Mouse (Mus musculus): ENCODE measurements around the gene 1700012B07Rik. TPM values are rescaled to one million over a fixed set of nuclear protein-coding genes. Genes with fewer than 3 reads are reported as not detected.

The 1700012B07Rik gene
- polyA plus RNA-seq, 1 experiment, result not detected

- peak; percentile 97 for TF ChIP-seq CTCF (IDR thresholded peaks at IDR 0.05; ENCODE audit: extremely low read depth, insufficient read length, insufficient replicate concordance, low read depth, low read length)
- no peak for TF ChIP-seq POLR2A (IDR thresholded peaks at IDR 0.05; ENCODE audit: low read depth, low read length)
- Histone ChIP-seq H3K4me1 (ENCODE audit: control insufficient read depth, insufficient read depth, insufficient read length, low read length) (no peaks in the 10 kb centered on the region), H3K4me3 (ENCODE audit: low read depth, low read length) (peak overlapping the region; percentile 29; the same call in 1 of the 2 replicates), H3K27me3 (ENCODE audit: control insufficient read depth, insufficient read depth, low read length) (no peaks in the 10 kb centered on the region), H3K27ac (ENCODE audit: insufficient read depth, low read depth, low read length) (peak overlapping the region; percentile 24), H3K36me3 (ENCODE audit: control insufficient read depth, insufficient read depth, low read length) (no peaks in the 10 kb centered on the region)
- 8% methylated on average over 10 of the region's 10 CpGs for WGBS
Observed at GRCm38 (mm10) chr11:109860508-109860907, 32.7 kb upstream of the 1700012B07Rik start.

GRCm38 (mm10) chr11:109859939-109860469 lies 32.2 kb upstream of the 1700012B07Rik start:
- H3K4me1 ChIP-seq (ENCODE audit: control insufficient read depth, insufficient read depth, insufficient read length, low read length), result no peaks in the 10 kb centered on the region
- TF ChIP-seq CTCF (IDR thresholded peaks at IDR 0.05; ENCODE audit: extremely low read depth, insufficient read length, insufficient replicate concordance, low read depth, low read length) (no peak), POLR2A (IDR thresholded peaks at IDR 0.05; ENCODE audit: low read depth, low read length) (no peak)

DNA sequence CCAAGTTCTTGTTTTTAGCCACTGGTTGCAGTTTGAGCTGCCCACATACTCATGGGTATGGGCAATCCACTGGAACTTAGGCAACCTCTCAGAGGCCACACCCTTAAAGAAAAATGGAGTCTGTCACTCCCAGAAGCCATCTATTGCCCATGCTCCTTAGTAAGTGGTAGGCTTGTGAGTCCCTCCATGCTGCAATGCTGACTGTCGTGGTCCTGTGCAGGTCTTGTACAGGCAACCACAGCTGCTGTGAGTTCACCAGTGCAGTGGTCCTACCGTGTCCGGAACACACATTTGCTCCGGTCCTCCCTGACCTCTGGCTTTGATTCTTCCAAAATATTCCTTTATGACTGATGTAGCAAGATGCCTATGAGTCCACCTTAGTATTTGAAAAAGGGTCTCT lies 31.6 kb upstream of the 1700012B07Rik start:
- H3K27ac ChIP-seq (ENCODE audit: insufficient read depth, low read depth, low read length), result peak overlapping the region; percentile 24; the same call in 1 of the 2 replicates
- H3K36me3 ChIP-seq (ENCODE audit: control insufficient read depth, insufficient read depth, low read length), result no peaks in the 10 kb centered on the region
- H3K4me1 ChIP-seq (ENCODE audit: control insufficient read depth, insufficient read depth, insufficient read length, low read length), result no peaks in the 10 kb centered on the region
- H3K4me3 ChIP-seq (ENCODE audit: low read depth, low read length), result no peak overlapping the region
- WGBS, result 90% methylated on average over 4 of the region's 4 CpGs
- no peak for TF ChIP-seq POLR2A (IDR thresholded peaks at IDR 0.05; ENCODE audit: low read depth, low read length)
- no peak for TF ChIP-seq CTCF (IDR thresholded peaks at IDR 0.05; ENCODE audit: extremely low read depth, insufficient read length, insufficient replicate concordance, low read depth, low read length)
- no peaks in the 10 kb centered on the region for H3K27me3 ChIP-seq (ENCODE audit: control insufficient read depth, insufficient read depth, low read length)

More at GRCm38 (mm10) chr11:109859939-109860469, 32.2 kb upstream of the 1700012B07Rik start:
- peak overlapping the region; percentile 24 for H3K27ac ChIP-seq (ENCODE audit: insufficient read depth, low read depth, low read length)
- no peaks in the 10 kb centered on the region for H3K36me3 ChIP-seq (ENCODE audit: control insufficient read depth, insufficient read depth, low read length)
- 61% methylated on average over 14 of the region's 14 CpGs for WGBS
- no peaks in the 10 kb centered on the region for H3K27me3 ChIP-seq (ENCODE audit: control insufficient read depth, insufficient read depth, low read length)
- H3K4me3 ChIP-seq (ENCODE audit: low read depth, low read length), result peak overlapping the region; percentile 29; the same call in 1 of the 2 replicates

GRCm38 (mm10) chr11:109857086-109857485 lies 29.2 kb upstream of the 1700012B07Rik start:
- WGBS, result 46% methylated on average over 10 of the region's 10 CpGs
- H3K36me3 ChIP-seq (ENCODE audit: control insufficient read depth, insufficient read depth, low read length), result no peaks in the 10 kb centered on the region
- H3K27ac ChIP-seq (ENCODE audit: insufficient read depth, low read depth, low read length), result no peak overlapping the region
- H3K4me1 ChIP-seq (ENCODE audit: control insufficient read depth, insufficient read depth, insufficient read length, low read length), result no peaks in the 10 kb centered on the region
- no peak for TF ChIP-seq CTCF (IDR thresholded peaks at IDR 0.05; ENCODE audit: extremely low read depth, insufficient read length, insufficient replicate concordance, low read depth, low read length)
- no peak for TF ChIP-seq POLR2A (IDR thresholded peaks at IDR 0.05; ENCODE audit: low read depth, low read length)
- no peaks in the 10 kb centered on the region for H3K27me3 ChIP-seq (ENCODE audit: control insufficient read depth, insufficient read depth, low read length)
- no peak overlapping the region for H3K4me3 ChIP-seq (ENCODE audit: low read depth, low read length)

DNA sequence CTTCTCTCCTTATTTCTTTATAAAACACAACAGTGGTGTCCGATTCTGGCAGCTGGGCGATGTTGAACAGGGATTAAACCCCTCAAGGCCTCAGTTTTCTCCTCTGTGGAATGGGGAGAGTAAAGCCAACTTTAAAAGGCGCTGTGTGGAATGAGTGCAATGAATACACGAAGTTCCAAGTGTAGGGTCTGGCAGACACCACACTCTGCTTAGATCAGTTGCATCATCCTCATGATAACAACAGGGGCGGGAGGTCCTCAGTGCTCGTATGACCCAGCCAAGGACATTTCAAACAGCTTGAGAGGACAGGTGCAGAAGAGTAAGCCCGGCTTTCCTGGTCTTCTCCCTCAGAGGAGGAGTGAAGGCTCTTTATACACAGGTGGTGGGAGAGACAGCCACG lies 26.2 kb upstream of the 1700012B07Rik start:
- 66% methylated on average over 8 of the region's 8 CpGs for WGBS
- no peak for TF ChIP-seq POLR2A (IDR thresholded peaks at IDR 0.05; ENCODE audit: low read depth, low read length)
- TF ChIP-seq CTCF (IDR thresholded peaks at IDR 0.05; ENCODE audit: extremely low read depth, insufficient read length, insufficient replicate concordance, low read depth, low read length), result no peak
- Histone ChIP-seq H3K27me3 (ENCODE audit: control insufficient read depth, insufficient read depth, low read length) (no peaks in the 10 kb centered on the region), H3K27ac (ENCODE audit: insufficient read depth, low read depth, low read length) (no peak overlapping the region), H3K4me3 (ENCODE audit: low read depth, low read length) (no peak overlapping the region), H3K4me1 (ENCODE audit: control insufficient read depth, insufficient read depth, insufficient read length, low read length) (no peaks in the 10 kb centered on the region), H3K36me3 (ENCODE audit: control insufficient read depth, insufficient read depth, low read length) (no peaks in the 10 kb centered on the region)

- Histone ChIP-seq H3K4me1 (ENCODE audit: control insufficient read depth, insufficient read depth, insufficient read length, low read length) (no peaks in the 10 kb centered on the region), H3K36me3 (ENCODE audit: control insufficient read depth, insufficient read depth, low read length) (no peaks in the 10 kb centered on the region), H3K27me3 (ENCODE audit: control insufficient read depth, insufficient read depth, low read length) (no peaks in the 10 kb centered on the region), H3K27ac (ENCODE audit: insufficient read depth, low read depth, low read length) (no peak overlapping the region), H3K4me3 (ENCODE audit: low read depth, low read length) (no peak overlapping the region)
- TF ChIP-seq CTCF (IDR thresholded peaks at IDR 0.05; ENCODE audit: extremely low read depth, insufficient read length, insufficient replicate concordance, low read depth, low read length), result no peak
- no peak for TF ChIP-seq POLR2A (IDR thresholded peaks at IDR 0.05; ENCODE audit: low read depth, low read length)
- WGBS, result 71% methylated on average over 17 of the region's 17 CpGs
Observed at GRCm38 (mm10) chr11:109853228-109853966, 25.6 kb upstream of the 1700012B07Rik start.

- no peaks in the 10 kb centered on the region for H3K36me3 ChIP-seq (ENCODE audit: control insufficient read depth, insufficient read depth, low read length)
- TF ChIP-seq CTCF (IDR thresholded peaks at IDR 0.05; ENCODE audit: extremely low read depth, insufficient read length, insufficient replicate concordance, low read depth, low read length), result no peak
- no peak for TF ChIP-seq POLR2A (IDR thresholded peaks at IDR 0.05; ENCODE audit: low read depth, low read length)
- H3K4me1 ChIP-seq (ENCODE audit: control insufficient read depth, insufficient read depth, insufficient read length, low read length), result no peaks in the 10 kb centered on the region
- no peak overlapping the region for H3K4me3 ChIP-seq (ENCODE audit: low read depth, low read length)
- H3K27me3 ChIP-seq (ENCODE audit: control insufficient read depth, insufficient read depth, low read length), result no peaks in the 10 kb centered on the region
- H3K27ac ChIP-seq (ENCODE audit: insufficient read depth, low read depth, low read length), result no peak overlapping the region
- WGBS, result 75% methylated on average over 4 of the region's 4 CpGs
Observed at GRCm38 (mm10) chr11:109851996-109852395, 24.1 kb upstream of the 1700012B07Rik start.
